Mouse (Mus musculus): ENCODE results near the gene Pnma3. TPM values are rescaled to one million over a fixed set of nuclear protein-coding genes. Genes with fewer than 3 reads are reported as not detected.
A peak's percentile ranks its signal among the peaks of the same experiment; 100 is the strongest.

Gene Pnma3
- not detected in 2 replicates for polyA plus RNA-seq (2012; rRNA removed)

DNA sequence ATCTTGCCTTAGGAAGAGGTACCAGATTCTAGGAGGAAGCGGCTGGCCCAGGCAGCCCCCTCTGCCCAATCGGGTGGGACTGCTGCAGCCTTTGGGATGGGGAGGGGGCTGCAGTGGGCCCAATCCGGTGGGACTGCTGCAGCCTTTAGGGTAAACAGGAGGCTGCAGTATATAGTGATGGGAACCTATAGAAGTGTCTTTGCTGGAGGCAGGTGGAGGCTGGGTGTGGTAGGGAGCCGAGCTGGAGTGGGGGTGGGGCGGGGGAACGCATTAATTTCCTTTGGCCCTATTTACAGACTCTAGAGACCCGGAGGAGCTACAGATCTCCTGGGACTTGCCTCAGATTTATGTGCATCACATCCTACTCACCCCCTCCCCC, at the start of gene Pnma3:
TSS of gene Pnma3 (plus strand) at position 373 of the 379 bp plus-strand sequence.
- no peak within 1 kb of the TSS for H3K27ac ChIP-seq (ENCODE audit: control insufficient read depth, insufficient read depth, low read length)
- no peak for TF ChIP-seq CTCF (IDR thresholded peaks at IDR 0.05; ENCODE audit: borderline replicate concordance, control insufficient read depth, extremely low read depth, insufficient read depth, low read length, poor library complexity)
- no peak for TF ChIP-seq POLR2A (IDR thresholded peaks at IDR 0.05; ENCODE audit: control insufficient read depth, extremely low read depth, insufficient read depth, low read length, poor library complexity)
- no peak within 1 kb of the TSS for H3K4me3 ChIP-seq (ENCODE audit: control insufficient read depth, insufficient read depth, low read length)
- no peaks in the 10 kb centered on the region for H3K27me3 ChIP-seq (ENCODE audit: control insufficient read depth, insufficient read depth, low read length)
- no peak for DNase-seq
- H3K4me1 ChIP-seq (replicated peaks; ENCODE audit: control insufficient read depth, insufficient read depth, low read length), result no peaks in the 10 kb centered on the region
- no peaks in the 10 kb centered on the region for H3K36me3 ChIP-seq (ENCODE audit: control insufficient read depth, insufficient read depth, low read length)
- 30% methylated on average over 5 of the region's 7 CpGs for WGBS

DNA sequence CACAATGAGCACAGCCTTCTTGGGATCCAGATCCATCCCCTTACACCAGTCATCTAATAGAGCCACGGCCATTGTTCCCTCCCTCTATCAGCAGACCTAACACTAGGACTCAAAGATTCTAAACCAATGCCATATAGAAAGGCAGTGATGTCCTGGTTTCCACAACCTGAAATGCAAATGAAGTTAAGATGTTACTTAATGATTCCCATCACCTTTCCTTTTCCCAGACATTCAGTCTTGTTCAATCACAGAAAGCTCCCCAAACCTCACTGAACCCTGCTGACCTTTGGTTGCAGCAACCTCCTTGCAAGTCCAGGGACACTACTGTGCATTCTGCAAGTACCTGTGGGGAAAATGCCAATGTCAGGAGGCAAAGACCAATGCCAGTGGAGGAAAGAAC, 27.6 kb upstream of the Pnma3 start, which contains the start of gene Pnma5:
TSS of gene Pnma5 (minus strand) at position 101 of the 400 bp plus-strand sequence.
- WGBS, result 86% methylated on average over 1 of the region's 1 CpGs
- TF ChIP-seq POLR2A (IDR thresholded peaks at IDR 0.05; ENCODE audit: control insufficient read depth, extremely low read depth, insufficient read depth, low read length, poor library complexity), result no peak
- H3K27me3 ChIP-seq (ENCODE audit: control insufficient read depth, insufficient read depth, low read length), result no peaks in the 10 kb centered on the region
- H3K27ac ChIP-seq (ENCODE audit: control insufficient read depth, insufficient read depth, low read length), result no peak within 1 kb of the TSS
- no peaks in the 10 kb centered on the region for H3K4me1 ChIP-seq (replicated peaks; ENCODE audit: control insufficient read depth, insufficient read depth, low read length)
- no peak for DNase-seq
- no peak within 1 kb of the TSS for H3K4me3 ChIP-seq (ENCODE audit: control insufficient read depth, insufficient read depth, low read length)
- H3K36me3 ChIP-seq (ENCODE audit: control insufficient read depth, insufficient read depth, low read length), result no peaks in the 10 kb centered on the region

DNA sequence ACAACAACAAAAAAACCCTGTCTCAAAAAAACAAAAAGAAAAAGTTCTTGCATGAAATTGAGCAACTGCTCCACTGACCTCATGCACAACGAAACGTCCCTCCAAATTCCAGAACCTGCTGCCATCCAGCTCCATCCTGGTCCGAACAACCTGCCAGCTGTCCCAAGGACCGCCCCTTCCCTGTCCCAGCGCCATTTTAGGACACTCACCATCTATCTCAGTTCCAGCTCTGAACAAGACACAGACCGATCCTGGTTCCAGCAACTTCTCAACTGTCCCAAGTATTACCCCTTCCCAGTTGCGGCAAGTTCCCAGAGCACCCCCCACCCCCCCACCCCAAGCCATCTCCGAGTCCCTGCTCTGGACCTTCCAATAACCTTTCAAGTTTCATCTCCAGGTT, 25.8 kb upstream of the Pnma3 start:
- TF ChIP-seq CTCF (IDR thresholded peaks at IDR 0.05; ENCODE audit: borderline replicate concordance, control insufficient read depth, extremely low read depth, insufficient read depth, low read length, poor library complexity) (no peak), POLR2A (IDR thresholded peaks at IDR 0.05; ENCODE audit: control insufficient read depth, extremely low read depth, insufficient read depth, low read length, poor library complexity) (no peak)
- 91% methylated on average over 8 of the region's 8 CpGs for WGBS

DNA sequence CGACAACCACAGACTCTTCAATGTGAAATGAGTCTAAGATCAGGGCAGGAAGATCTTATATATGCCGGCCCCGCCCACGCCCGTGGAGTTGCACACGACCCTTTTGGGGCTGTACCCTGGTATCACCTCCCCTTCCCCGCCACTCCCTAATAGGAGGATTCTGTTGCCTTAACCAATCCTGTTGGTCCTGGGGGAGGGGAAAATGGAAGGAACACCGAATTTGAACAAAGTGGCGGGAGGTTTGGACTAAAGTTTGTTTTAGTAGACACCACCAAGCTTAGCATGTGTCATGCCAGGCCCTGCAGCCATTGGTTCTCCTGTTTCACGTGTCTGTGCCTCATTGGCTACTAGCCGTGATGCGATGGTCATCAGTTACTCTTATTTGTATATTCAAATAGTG, 24.9 kb upstream of the Pnma3 start:
- 95% methylated on average over 12 of the region's 12 CpGs for WGBS
- H3K27ac ChIP-seq (ENCODE audit: control insufficient read depth, insufficient read depth, low read length), result no peak overlapping the region
- no peak overlapping the region for H3K4me3 ChIP-seq (ENCODE audit: control insufficient read depth, insufficient read depth, low read length)
- no peak for DNase-seq
- H3K4me1 ChIP-seq (replicated peaks; ENCODE audit: control insufficient read depth, insufficient read depth, low read length), result no peaks in the 10 kb centered on the region
- no peaks in the 10 kb centered on the region for H3K36me3 ChIP-seq (ENCODE audit: control insufficient read depth, insufficient read depth, low read length)
- no peaks in the 10 kb centered on the region for H3K27me3 ChIP-seq (ENCODE audit: control insufficient read depth, insufficient read depth, low read length)
- TF ChIP-seq POLR2A (IDR thresholded peaks at IDR 0.05; ENCODE audit: control insufficient read depth, extremely low read depth, insufficient read depth, low read length, poor library complexity), result no peak
- no peak for TF ChIP-seq CTCF (IDR thresholded peaks at IDR 0.05; ENCODE audit: borderline replicate concordance, control insufficient read depth, extremely low read depth, insufficient read depth, low read length, poor library complexity)

More for the DNA sequence above, 25.8 kb upstream of the Pnma3 start:
- Histone ChIP-seq H3K4me1 (replicated peaks; ENCODE audit: control insufficient read depth, insufficient read depth, low read length) (no peaks in the 10 kb centered on the region), H3K27ac (ENCODE audit: control insufficient read depth, insufficient read depth, low read length) (no peak overlapping the region), H3K4me3 (ENCODE audit: control insufficient read depth, insufficient read depth, low read length) (no peak overlapping the region), H3K27me3 (ENCODE audit: control insufficient read depth, insufficient read depth, low read length) (no peaks in the 10 kb centered on the region), H3K36me3 (ENCODE audit: control insufficient read depth, insufficient read depth, low read length) (no peaks in the 10 kb centered on the region)
- no peak for DNase-seq

- Histone ChIP-seq H3K36me3 (ENCODE audit: control insufficient read depth, insufficient read depth, low read length) (no peaks in the 10 kb centered on the region), H3K4me3 (ENCODE audit: control insufficient read depth, insufficient read depth, low read length) (no peak overlapping the region), H3K27me3 (ENCODE audit: control insufficient read depth, insufficient read depth, low read length) (no peaks in the 10 kb centered on the region), H3K4me1 (replicated peaks; ENCODE audit: control insufficient read depth, insufficient read depth, low read length) (no peaks in the 10 kb centered on the region), H3K27ac (ENCODE audit: control insufficient read depth, insufficient read depth, low read length) (no peak overlapping the region)
- TF ChIP-seq CTCF (IDR thresholded peaks at IDR 0.05; ENCODE audit: borderline replicate concordance, control insufficient read depth, extremely low read depth, insufficient read depth, low read length, poor library complexity), result peak; percentile 74; the same call in 1 of the 2 replicates
- no peak for TF ChIP-seq POLR2A (IDR thresholded peaks at IDR 0.05; ENCODE audit: control insufficient read depth, extremely low read depth, insufficient read depth, low read length, poor library complexity)
- 10% methylated on average over 14 of the region's 14 CpGs for WGBS
- peak; percentile 86 for DNase-seq
Observed at GRCm38 (mm10) chrX:73053860-73054563, 10.6 kb upstream of the Pnma3 start.

- H3K27ac ChIP-seq (ENCODE audit: control insufficient read depth, insufficient read depth, low read length), result no peak overlapping the region
- no peak for TF ChIP-seq CTCF (IDR thresholded peaks at IDR 0.05; ENCODE audit: borderline replicate concordance, control insufficient read depth, extremely low read depth, insufficient read depth, low read length, poor library complexity)
- no peak for TF ChIP-seq POLR2A (IDR thresholded peaks at IDR 0.05; ENCODE audit: control insufficient read depth, extremely low read depth, insufficient read depth, low read length, poor library complexity)
- 100% methylated on average over 1 of the region's 1 CpGs for WGBS
- no peaks in the 10 kb centered on the region for H3K27me3 ChIP-seq (ENCODE audit: control insufficient read depth, insufficient read depth, low read length)
- no peaks in the 10 kb centered on the region for H3K4me1 ChIP-seq (replicated peaks; ENCODE audit: control insufficient read depth, insufficient read depth, low read length)
- no peaks in the 10 kb centered on the region for H3K36me3 ChIP-seq (ENCODE audit: control insufficient read depth, insufficient read depth, low read length)
- no peak overlapping the region for H3K4me3 ChIP-seq (ENCODE audit: control insufficient read depth, insufficient read depth, low read length)
- no peak for DNase-seq
Observed at GRCm38 (mm10) chrX:73061528-73061927, 3.1 kb upstream of the Pnma3 start.

DNA sequence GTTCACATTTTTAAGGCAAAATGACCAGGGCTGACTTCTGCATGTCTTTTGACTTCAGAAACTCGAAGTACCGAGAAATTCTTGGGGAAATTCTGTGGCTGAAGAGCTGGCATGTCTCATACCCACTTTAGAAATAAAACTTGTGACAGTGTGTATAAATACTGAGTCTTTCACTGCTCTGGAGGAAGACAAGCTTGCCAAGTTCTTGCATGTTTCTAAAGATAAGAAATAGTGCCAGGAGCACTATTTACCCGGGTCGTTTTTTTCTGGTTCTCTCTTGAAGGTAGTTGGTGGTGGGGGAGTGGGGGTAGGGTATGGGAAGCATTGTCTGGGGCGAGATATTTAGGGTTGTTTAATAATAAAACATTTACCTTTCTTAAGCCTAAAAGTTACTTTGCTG, 2.3 kb upstream of the Pnma3 start:
- Histone ChIP-seq H3K4me3 (ENCODE audit: control insufficient read depth, insufficient read depth, low read length) (no peak overlapping the region), H3K4me1 (replicated peaks; ENCODE audit: control insufficient read depth, insufficient read depth, low read length) (no peaks in the 10 kb centered on the region), H3K36me3 (ENCODE audit: control insufficient read depth, insufficient read depth, low read length) (no peaks in the 10 kb centered on the region), H3K27ac (ENCODE audit: control insufficient read depth, insufficient read depth, low read length) (no peak overlapping the region), H3K27me3 (ENCODE audit: control insufficient read depth, insufficient read depth, low read length) (no peaks in the 10 kb centered on the region)
- TF ChIP-seq CTCF (IDR thresholded peaks at IDR 0.05; ENCODE audit: borderline replicate concordance, control insufficient read depth, extremely low read depth, insufficient read depth, low read length, poor library complexity), result no peak
- TF ChIP-seq POLR2A (IDR thresholded peaks at IDR 0.05; ENCODE audit: control insufficient read depth, extremely low read depth, insufficient read depth, low read length, poor library complexity), result no peak
- 47% methylated on average over 5 of the region's 5 CpGs for WGBS
- DNase-seq, result no peak
